Mouse (Mus musculus) granulocyte monocyte progenitor cell, adult 5-6 weeks (primary cell): Measurements from ENCODE around the gene Kalrn. TPM values are rescaled to one million over a fixed set of nuclear protein-coding genes. Genes with fewer than 3 reads are reported as not detected.
A peak's percentile ranks its signal among the peaks of the same experiment; 100 is the strongest.

Experiments used
- ATAC-seq: replicated peaks from 2 replicates; pipeline ENCODE4 v1.8.0; 2016; ENCODE audit warnings: mild to moderate bottlenecking, moderate TSS enrichment, inconsistent platforms; ENCODE audit not compliant: poor library complexity, severe bottlenecking
- total RNA-seq, 2 experiments: library from RNA; stranded (forward) in 1 of 2; stranded (reverse) in 1 of 2; fragments of 200-712, 200-1000 nt in 1 of 2; fragments of >200 nt in 1 of 2; fragmentation: Nextera tagmentation in 1 of 2; gene quantifications; 2 replicates each; pipeline ENCODE4 v1.2.3; 2014 to 2017

Gene Kalrn
- total RNA-seq, 2 experiments from 2014 or later, result 3.6 to 3.8 TPM

GRCm38 (mm10) chr16:34231146-34231545, 342.2 kb downstream of the Kalrn start:
- ATAC-seq, result no peak

DNA sequence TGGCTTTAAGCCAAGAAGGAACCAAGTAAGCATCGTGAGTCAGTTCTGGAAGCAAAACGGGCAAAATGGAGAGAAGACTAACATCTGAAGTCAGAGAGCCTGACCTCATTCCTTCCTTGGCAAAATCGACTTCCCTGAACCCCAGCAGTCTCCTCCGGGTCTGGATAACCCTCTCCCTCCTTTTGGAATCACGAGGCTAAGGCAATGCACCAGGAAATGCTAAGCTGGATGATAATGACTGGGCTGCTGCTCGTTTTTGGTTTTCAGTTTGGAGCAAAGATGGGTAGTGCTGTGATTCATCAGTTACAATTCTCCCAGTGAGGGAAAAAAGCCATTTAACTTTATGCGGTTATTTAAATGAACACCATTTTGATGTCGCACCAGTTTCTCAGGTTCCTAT, 344.0 kb downstream of the Kalrn start:
- no peak for ATAC-seq

- no peak for ATAC-seq
Observed at GRCm38 (mm10) chr16:34228661-34229060, 344.7 kb downstream of the Kalrn start.

- ATAC-seq, result no peak
Observed at GRCm38 (mm10) chr16:34212160-34212559, 361.2 kb downstream of the Kalrn start.

DNA sequence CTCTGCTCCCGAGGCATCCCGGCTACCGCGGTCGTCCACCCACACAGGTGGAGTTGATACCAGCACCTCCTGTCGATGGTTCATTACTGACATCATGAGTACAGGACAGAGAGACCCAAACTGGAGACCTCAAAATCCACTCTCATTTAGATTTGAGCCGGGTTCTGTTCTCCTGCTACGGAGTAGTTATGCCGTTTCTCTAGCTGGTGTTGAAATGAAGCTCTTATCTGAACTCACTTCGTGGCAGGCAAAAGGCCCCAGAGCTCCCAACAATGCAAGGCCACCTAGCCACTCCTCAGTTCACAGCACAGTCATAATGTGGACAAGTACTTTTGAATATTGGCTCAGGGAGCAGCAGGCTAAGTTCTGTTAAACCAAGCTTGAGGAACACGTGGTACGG, 362.1 kb downstream of the Kalrn start:
- ATAC-seq, result no peak

- ATAC-seq, result no peak
Observed at GRCm38 (mm10) chr16:34208748-34209147, 364.6 kb downstream of the Kalrn start.

- ATAC-seq, result no peak
Observed at GRCm38 (mm10) chr16:34207972-34208371, 365.4 kb downstream of the Kalrn start.

GRCm38 (mm10) chr16:34204527-34205139, 368.7 kb downstream of the Kalrn start:
- no peak for ATAC-seq

DNA sequence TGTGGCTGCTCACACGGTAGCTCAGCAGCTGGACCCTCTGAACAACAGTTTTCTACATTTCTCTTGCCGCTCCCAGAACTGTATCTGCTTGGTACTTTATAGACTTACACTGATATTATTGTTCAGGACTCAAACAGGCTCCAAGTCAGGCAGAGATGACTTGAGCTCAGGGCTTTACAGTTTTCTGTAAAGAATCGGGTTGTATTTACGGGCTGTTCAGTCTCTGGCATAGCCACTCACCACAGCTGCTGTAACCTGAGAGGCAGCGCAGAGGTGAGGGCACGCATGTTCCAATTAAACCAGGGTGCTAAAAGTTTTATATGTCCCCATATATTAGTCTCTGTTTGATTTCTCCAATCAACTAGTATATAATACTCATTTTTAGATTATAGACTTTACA, 373.8 kb downstream of the Kalrn start:
- ATAC-seq, result no peak

DNA sequence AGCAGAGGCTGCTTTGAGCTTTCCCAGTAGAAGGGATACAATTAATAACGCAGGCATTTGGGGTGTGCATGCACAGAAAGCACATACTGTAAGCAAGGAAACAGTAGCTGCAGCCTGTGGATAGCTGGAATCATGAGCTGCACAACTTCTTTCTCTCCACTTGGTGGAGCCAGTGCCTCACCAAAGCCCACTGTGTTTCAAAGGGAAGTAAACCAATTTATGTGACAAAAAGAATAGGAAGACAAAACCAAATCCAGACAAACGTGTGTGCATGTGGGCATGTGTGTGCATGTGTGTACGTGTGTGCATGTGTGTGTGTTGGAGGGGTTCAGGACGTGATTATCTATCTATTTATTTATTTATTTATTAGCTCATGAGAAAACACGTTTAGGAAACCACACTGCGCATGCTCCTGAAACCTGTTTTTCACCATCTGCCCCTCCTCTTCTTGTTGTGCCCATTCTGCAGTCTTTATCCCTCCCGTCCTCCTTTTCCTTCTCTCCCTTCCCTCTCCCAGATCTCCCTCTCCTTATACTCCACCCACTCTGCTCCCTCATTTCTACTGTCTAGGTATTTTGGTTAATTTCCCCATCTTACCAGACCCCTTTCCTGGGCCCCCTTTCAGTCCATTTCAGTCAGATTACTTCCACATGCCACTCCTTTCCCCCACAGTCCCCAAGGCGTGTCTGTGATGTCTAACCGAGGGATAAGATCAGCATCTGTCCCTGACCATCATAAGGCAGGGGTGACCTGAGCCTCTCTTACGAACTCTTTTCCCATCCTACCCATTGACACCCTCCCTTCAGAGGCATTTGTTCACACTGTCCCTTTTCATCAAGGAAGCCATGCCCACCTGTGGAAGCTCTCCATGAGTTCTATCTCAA, 380.1 kb downstream of the Kalrn start:
- peak; percentile 61 for ATAC-seq

DNA sequence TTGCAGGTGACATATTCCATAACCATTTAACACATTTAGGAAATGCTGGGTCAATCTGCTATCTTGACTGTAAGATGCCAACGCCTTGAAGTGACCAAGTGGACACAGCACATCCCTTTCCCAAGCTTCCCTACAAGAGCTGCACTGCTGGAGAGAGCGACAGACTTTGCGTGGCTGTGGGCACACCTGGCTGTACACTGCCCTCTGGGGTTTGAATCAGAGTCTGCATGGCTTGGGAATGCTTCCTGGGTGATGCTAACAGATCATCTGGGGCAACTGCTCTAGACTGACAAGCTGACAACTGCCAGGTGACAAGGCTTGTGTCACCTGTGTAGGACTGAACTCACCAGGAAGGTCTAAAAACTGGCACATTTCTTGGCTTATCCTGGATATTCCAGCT, 388.6 kb downstream of the Kalrn start:
- no peak for ATAC-seq

- no peak for ATAC-seq
Observed at GRCm38 (mm10) chr16:34183186-34183585, 390.1 kb downstream of the Kalrn start.

GRCm38 (mm10) chr16:34175625-34176024, 397.7 kb downstream of the Kalrn start:
- no peak for ATAC-seq

DNA sequence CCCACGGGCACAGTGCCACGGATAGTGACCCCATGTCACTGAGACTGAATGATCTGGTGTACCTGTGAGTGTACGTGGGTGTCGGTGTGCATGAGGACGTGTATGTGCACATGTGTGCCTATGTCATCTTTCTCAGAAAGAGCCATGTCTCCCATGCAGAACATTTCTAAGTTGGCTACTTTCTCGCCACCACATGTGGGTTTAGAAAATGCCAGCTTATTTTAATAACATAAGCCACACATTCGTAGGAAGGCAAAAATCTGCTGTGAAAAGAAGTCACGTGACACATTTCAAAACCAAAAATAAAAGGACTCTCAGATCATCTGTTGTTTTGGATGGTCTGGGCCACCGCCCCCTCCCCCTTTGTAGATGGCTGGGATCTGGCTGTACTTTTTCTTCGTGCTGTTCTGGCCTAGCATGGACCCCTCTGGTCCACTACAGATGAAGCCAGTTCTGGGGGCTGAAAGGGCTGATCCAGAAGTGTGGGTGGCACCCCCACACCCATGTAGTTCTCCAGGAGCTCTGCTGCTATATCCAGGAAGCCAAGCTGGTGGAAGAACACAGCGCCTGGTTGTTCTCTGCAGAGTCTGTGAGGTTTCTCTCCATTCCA, 400.7 kb downstream of the Kalrn start:
- no peak for ATAC-seq

- ATAC-seq, result no peak
Observed at GRCm38 (mm10) chr16:34167042-34167441, 406.3 kb downstream of the Kalrn start.

DNA sequence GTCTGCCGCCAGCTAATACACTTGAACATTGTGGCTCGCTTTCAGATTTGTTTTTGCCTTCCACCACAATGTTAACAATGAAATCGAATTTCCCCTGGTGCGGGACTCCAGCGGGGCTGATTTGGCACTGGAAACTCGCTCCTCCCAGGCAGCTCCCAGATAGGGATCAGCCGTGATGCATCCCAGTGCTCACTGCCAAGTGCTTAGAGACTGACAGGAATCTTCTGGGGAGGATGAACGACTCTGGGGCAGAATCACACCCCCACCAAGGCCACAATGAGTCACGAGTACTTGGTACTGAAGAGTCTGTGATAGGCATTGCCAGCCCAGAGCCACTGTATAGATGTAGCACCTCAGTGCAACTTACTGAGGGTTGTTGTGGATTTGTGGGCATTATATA, 410.2 kb downstream of the Kalrn start:
- ATAC-seq, result no peak

DNA sequence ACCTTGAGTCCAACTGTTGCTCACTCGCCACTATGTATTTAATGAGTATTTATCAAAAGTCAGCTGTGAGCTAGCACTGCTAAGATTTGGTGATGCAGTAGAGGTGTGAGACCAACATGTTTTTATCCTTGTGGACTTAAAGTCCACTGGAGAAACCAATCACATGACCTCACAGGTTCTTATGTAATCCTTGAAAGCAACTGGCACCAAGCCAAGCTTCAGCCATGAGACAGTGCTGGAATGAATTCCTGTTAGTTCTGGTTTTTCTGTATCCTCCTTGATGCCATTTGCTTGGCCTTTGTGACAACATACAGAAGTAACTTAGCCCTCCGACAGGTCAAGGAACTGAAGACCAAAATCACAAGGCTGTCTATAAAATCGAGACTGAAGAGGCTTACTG, 413.8 kb downstream of the Kalrn start:
- no peak for ATAC-seq

GRCm38 (mm10) chr16:34157386-34158135, 415.8 kb downstream of the Kalrn start:
- ATAC-seq, result no peak

DNA sequence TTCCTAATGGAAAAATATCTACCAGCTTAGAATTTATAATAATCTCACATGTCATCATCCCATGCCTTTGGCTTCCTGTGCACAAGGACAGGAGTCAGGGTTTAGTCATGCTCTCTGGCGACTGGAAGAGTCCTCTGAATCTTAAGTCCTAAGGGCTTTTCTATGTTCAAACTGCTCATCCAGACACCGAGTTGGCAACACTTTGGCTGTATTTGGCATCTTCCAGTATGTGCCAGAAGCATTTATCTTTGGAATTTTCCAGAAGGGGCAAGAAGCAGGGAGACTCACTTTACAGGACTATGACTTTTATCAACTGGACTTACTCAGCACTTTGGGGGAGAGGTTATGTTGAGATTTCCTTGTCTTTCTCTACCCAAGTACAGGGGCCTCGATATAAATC, 417.6 kb downstream of the Kalrn start:
- no peak for ATAC-seq

- ATAC-seq, result no peak
Observed at GRCm38 (mm10) chr16:34154903-34155302, 418.4 kb downstream of the Kalrn start.
